Mouse (Mus musculus) heart, postnatal 10 days (tissue): ENCODE data around the gene Phc2. TPM values are rescaled to one million over a fixed set of nuclear protein-coding genes. Genes with fewer than 3 reads are reported as not detected.

ENCODE experiments used
- total RNA-seq, 2 experiments: library from RNA; stranded (reverse); gene quantifications; 2 replicates each; pipeline ENCODE4 v1.2.3; 2021

Gene Phc2
- total RNA-seq, 2 experiments from 2014 or later = 68.1 to 70.8 TPM

Other genes with a start within 250 kb of the Phc2 start
- gene Zscan20, start 44.6 kb upstream of the Phc2 start, total RNA-seq = 1 to 10 TPM; 2.9 to 3.8 TPM
- gene Tlr12, start 36.1 kb upstream of the Phc2 start, total RNA-seq = under 1 TPM; 0.10 to 0.22 TPM
- gene A3galt2, start 100.7 kb downstream of the Phc2 start, total RNA-seq = under 1 TPM; 0.12 to 0.29 TPM
- gene Zfp362, start 151.3 kb downstream of the Phc2 start, total RNA-seq = 10 to 100 TPM; 26.9 to 28.1 TPM
- 1 to 10 TPM; 2.3 to 2.5 TPM for gene Trim62, start 228.9 kb downstream of the Phc2 start, total RNA-seq